Mouse (Mus musculus): ENCODE measurements at regions not wholly inside any gene's neighbourhood (a gene's known extent, or its start where the extent isn't known, plus 50 kb on each side); places are given as distances from the start of the nearest gene placed in this dataset.
A peak's percentile ranks its signal among the peaks of the same experiment; 100 is the strongest.

DNA sequence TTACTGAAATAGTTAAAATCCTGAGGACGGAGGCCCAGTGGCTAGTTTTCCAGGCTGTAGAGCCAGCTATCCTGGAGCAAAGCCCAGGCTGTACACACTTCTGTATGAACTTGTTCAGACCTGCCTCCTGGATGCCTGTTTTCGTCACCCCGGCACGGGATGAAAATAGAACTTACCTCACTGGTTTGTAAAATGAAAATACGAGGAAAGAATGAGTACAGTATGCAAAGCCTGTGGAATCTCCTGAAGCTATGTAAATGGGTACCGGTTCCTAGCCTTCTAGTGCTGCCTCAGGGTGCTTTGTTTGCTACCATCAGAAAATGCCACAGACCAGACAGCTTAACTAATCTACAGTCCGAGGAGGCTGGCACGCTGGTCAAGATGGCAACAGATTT is 276.0 kb upstream of the Cdyl start:
- DNase-seq: peak; percentile 76

DNA sequence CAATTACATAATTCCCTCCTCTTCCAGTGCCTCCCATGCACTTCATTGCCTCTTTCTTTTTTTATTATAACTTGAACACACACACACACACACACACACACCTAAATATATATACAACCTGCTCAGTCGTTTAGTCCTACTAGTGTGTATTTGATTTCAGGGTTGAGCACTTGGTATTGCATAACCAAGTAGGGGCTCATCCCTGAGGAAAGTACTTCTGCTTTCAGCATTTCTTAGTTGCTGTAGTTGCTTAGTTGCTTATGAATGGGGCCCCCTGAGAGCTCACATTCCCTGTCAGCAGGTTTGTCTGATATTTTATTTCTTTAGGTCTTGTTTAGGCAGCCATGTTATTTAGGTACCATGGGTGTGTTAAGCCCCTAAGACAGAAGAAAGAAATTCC is 271.3 kb upstream of the Cdyl start:
- no peak for DNase-seq

DNA sequence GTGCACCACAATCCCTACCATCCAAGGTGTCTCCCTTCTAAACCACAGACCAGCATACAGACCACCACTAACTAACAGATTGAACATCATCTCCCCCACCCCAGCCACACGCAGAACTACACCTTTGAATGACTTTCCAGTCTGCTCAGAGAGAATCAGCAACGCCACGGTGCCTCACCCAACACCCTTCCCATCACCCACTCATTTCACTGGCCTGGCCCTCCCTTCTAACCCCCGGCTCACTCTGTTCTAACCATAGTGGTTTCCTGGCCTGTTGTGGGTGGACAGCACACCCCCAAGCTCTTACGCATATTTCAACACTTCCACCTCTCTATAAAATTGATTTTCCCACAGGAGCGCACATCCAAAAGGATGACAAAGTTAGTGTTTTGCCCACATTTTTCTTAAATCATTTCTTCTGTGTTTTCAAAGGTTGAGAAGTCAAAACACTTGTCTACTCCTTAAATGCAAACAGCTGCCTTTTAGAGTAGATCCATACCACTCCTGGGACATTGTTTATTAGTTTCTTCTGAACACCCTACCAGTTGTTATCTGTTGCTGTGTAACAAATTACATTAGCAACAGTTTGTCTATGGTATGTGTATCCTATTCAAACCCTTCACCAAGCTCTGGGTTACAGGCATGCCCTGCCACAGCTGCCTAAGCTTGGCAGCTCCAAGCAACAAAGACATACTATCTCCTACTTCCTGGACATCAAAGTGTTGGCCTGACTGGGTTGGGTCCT is 269.7 kb upstream of the Cdyl start:
- no peak for DNase-seq

DNA sequence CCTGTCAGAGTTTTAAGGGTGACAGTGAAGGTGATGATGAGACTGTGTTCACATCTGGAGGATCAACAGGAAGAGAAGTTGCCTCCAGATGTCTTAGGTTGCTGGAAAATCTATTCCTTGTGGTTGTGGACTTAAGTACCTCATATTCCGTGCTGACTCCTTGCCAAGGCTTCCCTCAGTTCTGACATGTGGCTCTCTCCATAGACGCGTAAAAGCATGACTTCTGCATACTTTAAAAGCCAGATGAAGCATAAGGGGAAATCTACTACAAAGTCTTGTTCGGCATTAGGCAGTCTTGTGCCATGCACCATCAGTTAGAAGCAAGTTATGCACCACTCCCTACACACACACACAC is 269.1 kb upstream of the Cdyl start:
- DNase-seq: no peak

DNA sequence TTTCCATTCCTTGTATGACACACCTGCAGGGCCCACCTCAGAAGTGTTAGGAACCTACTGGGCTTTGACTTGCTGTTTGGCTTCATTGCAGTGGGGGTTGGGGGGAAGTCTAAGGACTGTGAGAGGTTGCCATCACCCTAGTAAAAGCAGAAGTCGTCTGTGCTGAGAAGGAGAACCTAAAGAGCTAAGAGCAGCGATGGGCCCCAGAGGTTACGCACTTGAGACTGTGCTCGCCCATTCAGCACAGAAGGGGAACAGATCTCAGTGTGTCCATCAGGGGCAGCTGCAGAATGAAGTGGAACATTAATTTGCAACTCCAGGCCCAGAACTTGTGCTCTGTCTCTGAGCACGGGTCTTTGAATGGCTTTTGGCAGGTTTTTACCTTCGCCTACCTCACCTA is 267.5 kb upstream of the Cdyl start:
- DNase-seq: no peak

DNA sequence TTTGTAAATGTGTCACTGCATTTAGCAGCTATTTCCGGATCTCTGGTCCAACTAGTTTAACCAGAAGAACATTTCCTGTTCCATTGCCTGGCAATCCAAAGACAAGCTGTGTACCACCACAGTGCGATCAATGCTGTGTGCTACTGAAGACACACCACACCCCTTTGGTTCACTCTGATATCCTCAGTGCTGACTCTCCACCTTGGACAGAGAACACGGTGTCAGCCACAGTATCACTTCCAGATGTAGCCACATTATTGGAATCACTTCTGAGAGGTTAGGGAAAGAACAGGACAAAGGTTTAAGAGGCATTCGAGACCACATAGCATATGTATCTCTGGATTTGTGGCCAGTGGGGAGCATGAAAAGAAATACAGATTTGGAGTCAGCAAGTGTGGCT is 264.4 kb upstream of the Cdyl start:
- DNase-seq: no peak

DNA sequence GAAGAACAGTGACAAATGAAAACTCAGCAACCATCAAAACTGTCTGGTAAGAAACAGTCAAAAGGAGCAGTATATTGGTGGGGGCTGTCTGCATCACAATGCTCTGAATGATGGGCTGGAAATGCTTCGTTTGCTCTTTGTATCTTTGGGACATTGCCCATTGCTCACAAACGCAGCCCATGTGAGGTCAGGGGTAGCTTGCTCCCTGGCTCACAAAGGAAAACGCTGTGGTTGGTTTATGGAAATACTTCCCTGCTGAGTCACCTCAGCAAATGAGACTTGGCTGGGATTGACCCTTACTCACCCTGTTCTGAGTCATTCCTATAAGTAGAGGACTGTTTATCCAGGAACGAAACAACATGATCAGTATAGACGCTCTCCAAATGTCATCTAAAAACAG is 264.0 kb upstream of the Cdyl start:
- peak; percentile 25 for DNase-seq

DNA sequence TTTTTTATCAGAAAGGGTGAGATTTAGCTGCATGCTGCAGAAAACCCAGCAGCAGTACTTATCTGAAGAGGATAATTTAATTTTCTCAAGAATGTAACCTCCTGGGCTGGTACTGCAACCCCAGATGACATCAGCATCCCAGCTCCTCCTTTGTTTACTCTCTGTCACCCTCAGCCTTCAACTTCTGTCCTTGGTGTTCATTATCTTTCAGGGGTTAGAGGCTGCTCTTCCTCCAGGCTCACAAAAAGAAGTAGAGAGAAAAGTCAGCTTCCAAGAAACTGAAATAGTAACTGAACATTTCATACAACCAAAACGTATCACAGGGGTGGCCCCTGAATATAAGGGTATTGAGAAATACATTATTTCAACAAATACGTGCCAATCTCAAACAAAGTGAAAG is 262.5 kb upstream of the Cdyl start:
- DNase-seq: no peak

DNA sequence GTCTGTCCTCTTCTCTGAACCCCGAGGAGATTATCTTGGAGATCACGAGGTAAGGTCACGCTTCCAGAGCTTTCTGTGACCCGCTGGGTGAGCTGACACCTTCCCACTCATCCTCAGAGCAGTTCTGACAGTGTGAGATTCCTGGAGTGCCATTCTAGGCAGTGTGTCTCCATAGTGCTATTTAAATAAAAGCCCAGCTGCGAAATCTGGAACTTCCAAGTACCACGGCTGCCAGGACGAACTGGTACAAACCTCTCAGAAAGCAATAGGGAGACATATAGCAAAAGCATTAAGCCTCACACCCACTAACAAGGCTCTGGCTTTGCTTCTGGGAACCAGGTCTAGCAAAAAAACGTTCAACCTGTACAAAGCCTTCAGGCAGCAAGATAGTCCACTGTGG is 261.4 kb upstream of the Cdyl start:
- DNase-seq: no peak

DNA sequence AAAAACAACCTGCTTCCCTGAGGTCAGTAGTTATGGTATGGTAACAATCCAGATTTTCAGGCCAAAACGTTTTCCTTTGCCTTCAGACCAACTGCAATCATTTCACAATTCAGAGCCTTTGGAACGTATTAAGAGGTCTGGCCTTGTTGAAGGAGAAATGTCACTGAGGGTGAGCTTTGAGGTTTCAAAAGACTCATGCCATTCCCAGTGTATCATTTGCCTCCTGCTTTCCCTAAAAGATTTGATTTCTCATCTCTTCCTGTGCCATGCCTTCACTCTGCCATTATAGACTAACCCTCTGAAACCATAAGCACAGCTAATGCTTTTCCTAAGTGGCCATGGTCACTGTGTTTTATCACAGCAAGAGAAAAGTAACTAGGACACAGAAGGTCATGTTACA is 256.8 kb upstream of the Cdyl start:
- DNase-seq: no peak

DNA sequence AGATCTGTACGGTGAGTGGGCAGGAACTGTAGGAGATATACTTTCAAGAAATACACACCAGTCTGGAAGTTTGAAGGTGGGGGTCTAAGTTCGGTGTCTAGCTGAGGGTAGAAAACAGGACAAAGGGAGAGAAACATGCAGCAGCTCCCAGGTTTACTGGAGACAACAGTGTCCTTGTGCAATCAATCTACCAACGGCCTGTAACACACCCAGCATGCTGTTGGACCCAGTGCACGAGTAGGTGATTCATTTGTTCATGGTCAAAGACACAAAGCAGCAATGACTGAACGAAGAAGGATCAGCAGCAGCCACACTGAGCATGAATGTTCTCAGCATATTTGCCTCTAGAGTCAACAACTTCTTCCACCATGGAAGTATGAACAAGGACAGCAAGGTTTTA is 255.2 kb upstream of the Cdyl start:
- DNase-seq: no peak

DNA sequence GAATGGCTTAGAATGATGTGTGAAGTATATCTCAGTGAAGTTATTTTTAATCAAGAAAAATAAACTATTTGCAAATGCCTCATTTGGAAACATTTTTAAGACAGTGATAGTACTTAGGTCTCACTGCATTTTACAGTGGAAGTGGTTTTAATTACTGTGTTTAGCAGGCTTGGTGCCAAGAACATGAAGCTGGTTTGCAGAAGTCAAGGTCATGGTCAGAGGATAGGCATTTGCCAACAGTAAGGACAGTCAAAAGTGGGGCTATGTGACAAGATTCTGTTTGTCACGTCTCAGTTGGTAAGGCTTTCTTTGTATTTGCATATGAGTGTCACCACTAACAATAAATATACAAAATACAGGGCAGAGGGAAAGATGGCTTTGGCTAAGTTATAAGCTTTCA is 254.2 kb upstream of the Cdyl start:
- DNase-seq: no peak

DNA sequence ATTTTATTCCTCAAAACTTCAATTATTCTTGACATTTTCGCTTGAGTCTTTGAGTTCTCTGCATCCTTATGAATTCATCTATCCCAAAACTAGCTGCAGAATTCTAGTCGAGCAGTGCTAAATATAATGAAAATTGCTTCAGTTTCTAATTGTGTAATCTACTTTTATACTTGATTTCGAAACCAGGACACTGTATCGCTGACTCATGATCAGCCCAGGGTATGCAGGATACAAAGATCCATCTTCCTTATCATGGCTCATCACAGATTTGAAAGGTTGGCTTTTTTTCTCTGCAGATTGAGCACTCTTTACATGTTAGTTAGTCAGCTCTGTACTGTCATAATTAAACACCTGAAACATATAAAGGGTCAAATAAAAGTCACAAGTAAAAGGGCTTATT is 242.1 kb upstream of the Cdyl start:
- DNase-seq: no peak

DNA sequence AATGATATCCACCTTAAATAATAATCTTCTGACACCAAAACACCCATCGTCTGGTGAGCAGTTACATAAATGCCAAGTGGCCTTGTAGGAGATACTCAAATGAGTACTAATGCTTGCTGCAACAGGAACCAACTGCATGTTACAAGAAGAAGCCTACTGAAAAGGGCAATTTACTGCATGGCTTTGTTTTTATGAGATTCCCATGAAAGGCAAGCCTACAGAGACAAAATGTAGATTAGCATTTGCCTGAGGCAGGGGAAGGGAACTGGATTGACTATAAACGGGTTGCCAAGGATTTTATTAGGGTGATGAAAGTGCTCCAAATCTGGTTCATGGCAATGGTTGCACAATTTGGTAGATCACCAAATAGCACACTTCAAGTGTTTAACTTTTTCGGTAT is 239.6 kb upstream of the Cdyl start:
- no peak for DNase-seq

DNA sequence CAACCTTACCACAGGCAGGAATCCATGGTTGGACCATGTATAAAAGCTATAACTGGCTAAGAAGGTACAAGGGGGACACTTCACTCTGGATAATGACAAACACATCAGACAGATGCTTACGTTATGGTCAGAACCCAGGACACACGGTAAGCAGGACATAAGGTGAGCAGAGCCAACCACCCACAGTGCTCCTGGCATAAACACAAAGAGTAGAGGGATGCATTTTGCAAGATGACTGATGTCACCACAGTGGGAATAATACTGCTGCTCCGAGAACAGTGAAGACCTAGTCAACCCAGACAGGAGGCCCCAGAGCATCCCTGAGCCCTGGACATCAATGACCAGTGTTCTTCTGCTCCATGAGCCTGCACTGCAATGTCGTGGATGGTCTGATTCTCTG is 233.6 kb upstream of the Cdyl start:
- no peak for DNase-seq

DNA sequence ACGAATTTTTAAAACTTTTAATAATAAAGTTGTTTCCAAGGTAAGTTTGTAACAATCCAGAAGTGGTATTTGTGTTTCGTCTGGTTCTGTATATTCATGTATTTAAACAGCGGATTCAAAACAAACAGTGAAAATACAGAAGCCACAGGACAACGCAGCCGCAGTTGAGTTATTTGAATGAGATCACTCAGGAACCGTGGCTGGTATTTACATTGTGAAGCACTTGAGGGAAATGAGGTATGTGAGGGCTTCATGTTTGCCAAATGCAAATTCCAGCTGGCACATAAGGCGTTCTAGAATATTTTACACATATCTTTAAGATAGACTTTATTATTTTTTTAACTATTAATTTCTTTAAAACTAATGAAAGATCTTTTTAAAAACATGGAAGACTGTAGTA is 224.5 kb upstream of the Cdyl start:
- DNase-seq: peak; percentile 70

DNA sequence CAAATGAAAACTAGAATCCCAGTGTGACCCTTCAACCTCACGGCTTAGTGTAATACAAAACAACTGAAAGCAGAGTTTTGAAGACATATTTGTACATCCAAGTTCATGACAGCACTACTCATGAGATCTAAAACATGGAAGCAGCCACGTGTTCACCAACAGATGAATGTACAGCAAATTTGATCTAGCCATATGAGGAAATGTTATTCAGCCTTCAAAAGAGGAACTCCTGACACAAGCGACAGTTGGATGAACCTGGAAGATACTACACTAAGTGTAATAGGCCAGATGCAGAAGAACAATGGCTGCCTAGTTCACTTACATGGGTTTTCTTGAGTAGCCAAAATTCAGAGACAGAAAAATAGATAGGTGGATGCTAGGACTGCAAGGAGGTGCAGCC is 212.0 kb upstream of the Cdyl start:
- DNase-seq: no peak

DNA sequence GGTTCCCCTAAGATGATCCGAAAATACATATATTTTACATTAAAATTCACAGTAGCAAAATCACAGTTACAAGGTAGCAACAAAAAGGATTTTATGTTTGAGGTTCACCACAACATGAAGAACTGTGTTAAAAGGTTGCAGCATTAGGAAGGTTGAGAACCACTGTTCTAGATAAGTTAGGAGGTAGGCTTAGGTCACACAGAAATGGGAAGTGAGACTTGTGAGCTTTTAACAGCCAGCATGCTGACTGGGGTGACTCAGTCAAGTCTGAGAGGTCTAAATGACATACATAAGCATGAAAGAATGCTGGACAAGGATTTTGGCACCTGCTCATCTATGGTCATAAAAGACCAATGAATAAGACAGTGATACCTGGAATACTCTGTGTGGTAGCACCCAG is 207.2 kb upstream of the Cdyl start:
- DNase-seq: no peak

DNA sequence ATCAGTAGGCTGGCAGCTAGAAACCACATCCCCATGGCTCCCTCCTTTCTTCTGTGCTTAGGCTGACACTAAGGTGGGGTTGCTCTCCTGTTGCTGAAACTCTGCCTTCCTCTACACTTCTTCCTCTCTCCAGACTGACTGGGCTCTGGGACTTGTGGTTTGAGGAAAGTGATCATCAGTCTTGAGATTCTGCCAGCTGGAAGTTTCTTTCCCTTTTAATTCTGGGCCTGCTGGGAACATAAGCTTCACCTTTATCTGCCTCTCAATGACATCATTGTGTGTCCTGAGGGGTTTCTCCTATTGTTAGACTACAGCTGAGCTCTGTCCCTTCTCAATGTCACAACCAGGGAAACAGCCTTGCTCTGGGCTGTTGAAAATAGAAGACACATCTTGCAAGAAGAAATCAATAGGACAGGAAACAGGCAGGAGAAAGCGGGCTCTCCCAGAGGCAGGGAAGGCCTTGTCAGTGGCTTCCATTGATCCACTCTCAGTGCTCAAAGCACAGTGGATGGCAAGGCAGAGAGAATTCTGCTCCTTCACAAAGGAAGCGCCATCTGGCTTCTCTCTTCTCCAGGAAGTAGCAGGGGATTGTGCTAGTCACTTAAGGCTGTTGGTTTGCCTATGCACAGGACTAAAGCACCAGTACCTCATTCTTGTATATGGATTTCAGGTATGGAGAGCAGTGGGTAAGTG is 206.3 kb upstream of the Cdyl start:
- DNase-seq: no peak

DNA sequence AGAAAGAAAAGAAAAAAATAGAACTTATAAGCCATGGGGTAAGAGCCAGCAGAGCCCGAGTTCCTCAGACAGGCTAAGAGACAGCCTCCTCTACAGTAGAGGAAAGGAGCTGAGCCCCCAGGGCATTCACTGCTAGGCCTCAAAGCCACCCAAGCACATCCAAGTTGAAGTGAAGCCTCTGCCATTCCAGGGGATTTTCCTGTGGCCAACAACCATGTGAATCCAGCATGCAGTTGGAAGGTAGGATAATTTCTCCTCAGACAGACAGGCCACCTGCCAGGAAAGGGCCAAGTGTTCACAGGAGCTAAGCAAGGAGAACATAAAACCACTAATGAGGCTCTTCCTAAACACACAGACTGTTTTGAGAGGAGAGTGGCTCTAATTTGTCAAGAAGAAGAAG is 199.6 kb upstream of the Cdyl start:
- DNase-seq: no peak

DNA sequence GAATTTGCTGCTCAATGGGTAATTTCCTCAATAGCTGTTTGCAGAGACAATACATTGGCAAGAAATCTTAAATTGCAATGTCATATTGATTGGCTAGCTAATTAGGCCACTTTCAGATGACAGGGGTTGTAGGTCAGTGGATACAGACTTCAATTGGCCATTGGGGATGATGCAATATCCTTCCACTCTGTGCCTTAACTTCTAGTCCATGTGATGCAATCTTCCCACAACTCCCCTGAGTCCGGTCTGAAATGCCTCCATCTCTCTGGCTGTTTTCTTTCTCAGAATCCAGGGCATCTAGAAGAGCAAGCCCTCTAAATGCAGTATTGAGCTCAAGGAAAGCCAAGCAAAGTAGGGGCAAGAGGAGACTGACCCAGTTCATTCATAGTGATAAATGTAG is 196.4 kb upstream of the Cdyl start:
- no peak for DNase-seq

DNA sequence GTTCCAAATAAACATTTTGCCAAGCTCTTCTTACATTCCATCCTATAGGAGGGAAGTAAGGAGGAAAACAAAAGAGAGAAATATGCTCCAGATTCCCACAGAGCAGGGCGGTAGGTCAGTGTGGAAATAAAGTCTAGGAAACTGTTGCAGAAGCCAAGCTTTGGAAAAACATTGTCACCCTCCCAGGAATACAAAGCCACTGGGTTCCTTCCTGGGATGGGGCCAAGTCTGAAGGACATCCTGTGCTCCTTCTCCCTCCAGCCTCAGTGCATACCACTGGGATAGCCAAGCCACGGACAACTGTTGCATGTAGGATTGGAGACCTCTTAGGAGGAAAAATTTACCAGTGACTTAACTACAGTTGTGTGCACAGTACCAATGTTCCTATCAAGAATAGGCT is 195.8 kb upstream of the Cdyl start:
- DNase-seq: no peak

DNA sequence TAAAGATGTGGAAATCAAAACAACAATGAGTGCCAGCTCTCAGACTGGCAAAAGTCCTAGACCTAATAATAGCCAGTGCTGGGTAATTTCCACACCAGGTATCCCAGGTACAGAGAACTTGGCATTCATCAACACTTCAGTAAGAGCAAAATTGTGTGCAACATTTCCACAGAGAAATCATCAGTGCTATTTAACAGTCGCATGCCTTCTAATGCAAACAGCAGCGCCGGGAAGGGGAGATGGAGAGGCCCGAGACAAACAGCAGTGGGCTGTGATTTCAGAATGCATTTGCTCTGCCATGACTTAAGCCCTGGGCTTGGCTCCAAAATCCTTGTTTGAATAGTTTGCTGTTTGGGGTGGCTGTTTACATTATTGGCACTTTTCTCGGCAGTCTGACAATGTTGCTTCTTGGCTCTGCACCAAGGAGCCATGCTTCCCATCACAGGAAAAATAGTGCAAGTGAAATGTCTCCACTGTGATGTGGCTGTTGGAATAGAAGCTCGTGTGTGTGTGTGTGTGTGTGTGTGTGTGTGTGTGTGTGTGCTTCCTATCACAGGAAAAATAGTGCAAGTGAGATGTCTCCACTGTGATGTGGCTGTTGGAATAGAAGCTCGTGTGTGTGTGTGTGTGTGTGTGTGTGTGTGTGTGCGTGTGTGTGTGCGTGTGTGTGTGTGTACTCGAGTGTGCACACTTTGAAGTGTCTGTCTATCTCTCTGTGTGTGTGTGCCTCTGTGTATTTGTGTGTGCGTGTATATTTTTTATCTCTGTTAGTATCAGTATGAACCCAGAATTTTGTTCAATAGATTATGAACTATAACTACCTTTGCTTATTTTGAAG is 190.1 kb upstream of the Cdyl start:
- peak; percentile 88 for DNase-seq

DNA sequence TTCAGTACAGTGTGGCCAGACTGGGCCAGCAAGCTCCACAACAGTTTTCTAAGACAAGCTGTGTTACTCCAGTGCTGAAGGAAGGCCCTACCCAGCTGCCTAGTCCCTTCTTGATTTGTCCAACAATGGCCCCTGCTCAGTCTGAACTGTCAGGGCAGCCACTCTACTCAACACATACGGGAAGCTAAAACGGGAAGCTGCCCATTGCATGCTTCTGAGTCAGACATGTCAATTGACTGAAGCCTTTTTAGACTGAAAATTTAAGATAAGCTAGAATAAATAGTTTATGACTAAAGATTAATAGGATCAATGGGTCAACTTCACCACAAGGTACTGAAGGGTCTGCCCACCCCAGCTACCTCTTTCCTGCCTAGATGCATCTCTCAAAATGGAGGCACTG is 181.4 kb upstream of the Cdyl start:
- no peak for DNase-seq

All from lung, postnatal 36 days (tissue).